Mouse (Mus musculus) E14TG2a.4 (cell line): ENCODE data around the gene Gp6.

Experiments used
- CTCF ChIP-seq: conservative IDR thresholded peaks from 2 replicates; pipeline ENCODE4 v1.5.1; 2014; ENCODE audit warnings: low read length
- NANOG ChIP-seq: IDR thresholded peaks from 2 replicates; pipeline ENCODE4 v1.6.1; 2014; ENCODE audit warnings: borderline replicate concordance, low read length, mixed read lengths
- POU5F1 ChIP-seq: IDR thresholded peaks from 2 replicates; pipeline ENCODE4 v1.6.1; 2014; ENCODE audit warnings: low read length, borderline replicate concordance

GRCm38 (mm10) chr7:4427161-4427912 is 29.8 kb upstream of the Gp6 start:
- TF ChIP-seq CTCF (peak; percentile 100), POU5F1 (no peak), NANOG (no peak)
